Mouse (Mus musculus): ENCODE results near the gene Glod5. TPM values are rescaled to one million over a fixed set of nuclear protein-coding genes. Genes with fewer than 3 reads are reported as not detected.
"Not testable (repeated sequence)": the region's sequence is repeated elsewhere in the genome, so short reads cannot be mapped to it uniquely, and the experiment has no call there.

The Glod5 gene
- polyA plus RNA-seq (2012; rRNA removed), result not detected in 2 replicates

- TF ChIP-seq CTCF (IDR thresholded peaks at IDR 0.05; ENCODE audit: control insufficient read depth, insufficient read depth, insufficient replicate concordance, low read depth, low read length) (no peak), POLR2A (IDR thresholded peaks at IDR 0.05; ENCODE audit: control insufficient read depth, low read depth, low read length) (no peak)
These were observed at the start of gene Glod5 for GRCm38 (mm10) chrX:8018286-8018685. TSS of gene Glod5 (minus strand) at chrX:8018492.

GRCm38 (mm10) chrX:8051044-8051781 is 32.9 kb upstream of the Glod5 start:
- not testable (repeated sequence) for H3K36me3 ChIP-seq (ENCODE audit: control insufficient read depth, insufficient read depth, low read length); H3K4me3 ChIP-seq (ENCODE audit: control insufficient read depth, low read depth, low read length); H3K27me3 ChIP-seq (ENCODE audit: control insufficient read depth, insufficient read depth, low read length); H3K27ac ChIP-seq (ENCODE audit: control insufficient read depth, insufficient read depth, low read depth, low read length); H3K4me1 ChIP-seq (ENCODE audit: control insufficient read depth, insufficient read depth, low read length)

More at GRCm38 (mm10) chrX:8018286-8018685, at the start of gene Glod5:
- Histone ChIP-seq H3K4me1 (ENCODE audit: control insufficient read depth, insufficient read depth, low read length) (no peaks in the 10 kb centered on the region), H3K36me3 (ENCODE audit: control insufficient read depth, insufficient read depth, low read length) (no peaks in the 10 kb centered on the region), H3K27me3 (ENCODE audit: control insufficient read depth, insufficient read depth, low read length) (no peaks in the 10 kb centered on the region), H3K4me3 (ENCODE audit: control insufficient read depth, low read depth, low read length) (no peak within 1 kb of the TSS), H3K27ac (ENCODE audit: control insufficient read depth, insufficient read depth, low read depth, low read length) (no peak within 1 kb of the TSS)

- H3K4me1 ChIP-seq (ENCODE audit: control insufficient read depth, insufficient read depth, low read length), result no peaks in the 10 kb centered on the region
- H3K27ac ChIP-seq (ENCODE audit: control insufficient read depth, insufficient read depth, low read depth, low read length), result no peak overlapping the region
- no peak for TF ChIP-seq POLR2A (IDR thresholded peaks at IDR 0.05; ENCODE audit: control insufficient read depth, low read depth, low read length)
- no peak for TF ChIP-seq CTCF (IDR thresholded peaks at IDR 0.05; ENCODE audit: control insufficient read depth, insufficient read depth, insufficient replicate concordance, low read depth, low read length)
- H3K27me3 ChIP-seq (ENCODE audit: control insufficient read depth, insufficient read depth, low read length), result no peaks in the 10 kb centered on the region
- no peaks in the 10 kb centered on the region for H3K36me3 ChIP-seq (ENCODE audit: control insufficient read depth, insufficient read depth, low read length)
- H3K4me3 ChIP-seq (ENCODE audit: control insufficient read depth, low read depth, low read length), result no peak overlapping the region
These were observed 14.7 kb upstream of the Glod5 start for GRCm38 (mm10) chrX:8033009-8033408.

GRCm38 (mm10) chrX:8026811-8027210 is 8.5 kb upstream of the Glod5 start:
- no peaks in the 10 kb centered on the region for H3K36me3 ChIP-seq (ENCODE audit: control insufficient read depth, insufficient read depth, low read length)
- no peak overlapping the region for H3K27ac ChIP-seq (ENCODE audit: control insufficient read depth, insufficient read depth, low read depth, low read length)
- H3K4me3 ChIP-seq (ENCODE audit: control insufficient read depth, low read depth, low read length), result no peak overlapping the region
- no peak for TF ChIP-seq CTCF (IDR thresholded peaks at IDR 0.05; ENCODE audit: control insufficient read depth, insufficient read depth, insufficient replicate concordance, low read depth, low read length)
- no peak for TF ChIP-seq POLR2A (IDR thresholded peaks at IDR 0.05; ENCODE audit: control insufficient read depth, low read depth, low read length)
- H3K4me1 ChIP-seq (ENCODE audit: control insufficient read depth, insufficient read depth, low read length), result no peaks in the 10 kb centered on the region
- H3K27me3 ChIP-seq (ENCODE audit: control insufficient read depth, insufficient read depth, low read length), result no peaks in the 10 kb centered on the region

- no peak overlapping the region for H3K27ac ChIP-seq (ENCODE audit: control insufficient read depth, insufficient read depth, low read depth, low read length)
- no peak for TF ChIP-seq CTCF (IDR thresholded peaks at IDR 0.05; ENCODE audit: control insufficient read depth, insufficient read depth, insufficient replicate concordance, low read depth, low read length)
- TF ChIP-seq POLR2A (IDR thresholded peaks at IDR 0.05; ENCODE audit: control insufficient read depth, low read depth, low read length), result no peak
- H3K36me3 ChIP-seq (ENCODE audit: control insufficient read depth, insufficient read depth, low read length), result no peaks in the 10 kb centered on the region
- H3K27me3 ChIP-seq (ENCODE audit: control insufficient read depth, insufficient read depth, low read length), result no peaks in the 10 kb centered on the region
- no peaks in the 10 kb centered on the region for H3K4me1 ChIP-seq (ENCODE audit: control insufficient read depth, insufficient read depth, low read length)
- H3K4me3 ChIP-seq (ENCODE audit: control insufficient read depth, low read depth, low read length), result no peak overlapping the region
These were observed 6.5 kb upstream of the Glod5 start for GRCm38 (mm10) chrX:8024795-8025194.

GRCm38 (mm10) chrX:8020111-8020778 is 2.0 kb upstream of the Glod5 start:
- Histone ChIP-seq H3K4me3 (ENCODE audit: control insufficient read depth, low read depth, low read length) (no peak overlapping the region), H3K27ac (ENCODE audit: control insufficient read depth, insufficient read depth, low read depth, low read length) (no peak overlapping the region), H3K4me1 (ENCODE audit: control insufficient read depth, insufficient read depth, low read length) (no peaks in the 10 kb centered on the region), H3K36me3 (ENCODE audit: control insufficient read depth, insufficient read depth, low read length) (no peaks in the 10 kb centered on the region), H3K27me3 (ENCODE audit: control insufficient read depth, insufficient read depth, low read length) (no peaks in the 10 kb centered on the region)
- TF ChIP-seq POLR2A (IDR thresholded peaks at IDR 0.05; ENCODE audit: control insufficient read depth, low read depth, low read length) (no peak), CTCF (IDR thresholded peaks at IDR 0.05; ENCODE audit: control insufficient read depth, insufficient read depth, insufficient replicate concordance, low read depth, low read length) (no peak)

- H3K27ac ChIP-seq (ENCODE audit: control insufficient read depth, insufficient read depth, low read depth, low read length), result no peak overlapping the region
These were observed 1.1 kb downstream of the Glod5 start for GRCm38 (mm10) chrX:8017142-8017541.

GRCm38 (mm10) chrX:8015675-8016074 is 2.6 kb downstream of the Glod5 start:
- not testable (repeated sequence) for H3K36me3 ChIP-seq (ENCODE audit: control insufficient read depth, insufficient read depth, low read length); H3K27ac ChIP-seq (ENCODE audit: control insufficient read depth, insufficient read depth, low read depth, low read length); H3K27me3 ChIP-seq (ENCODE audit: control insufficient read depth, insufficient read depth, low read length); H3K4me1 ChIP-seq (ENCODE audit: control insufficient read depth, insufficient read depth, low read length); H3K4me3 ChIP-seq (ENCODE audit: control insufficient read depth, low read depth, low read length)

More at GRCm38 (mm10) chrX:8017142-8017541, 1.1 kb downstream of the Glod5 start:
- Histone ChIP-seq H3K4me1 (ENCODE audit: control insufficient read depth, insufficient read depth, low read length) (no peaks in the 10 kb centered on the region), H3K27me3 (ENCODE audit: control insufficient read depth, insufficient read depth, low read length) (no peaks in the 10 kb centered on the region), H3K4me3 (ENCODE audit: control insufficient read depth, low read depth, low read length) (no peak overlapping the region), H3K36me3 (ENCODE audit: control insufficient read depth, insufficient read depth, low read length) (no peaks in the 10 kb centered on the region)
- no peak for TF ChIP-seq POLR2A (IDR thresholded peaks at IDR 0.05; ENCODE audit: control insufficient read depth, low read depth, low read length)
- no peak for TF ChIP-seq CTCF (IDR thresholded peaks at IDR 0.05; ENCODE audit: control insufficient read depth, insufficient read depth, insufficient replicate concordance, low read depth, low read length)
